Mouse (Mus musculus): Measurements from ENCODE around the gene Gm21830.

DNA sequence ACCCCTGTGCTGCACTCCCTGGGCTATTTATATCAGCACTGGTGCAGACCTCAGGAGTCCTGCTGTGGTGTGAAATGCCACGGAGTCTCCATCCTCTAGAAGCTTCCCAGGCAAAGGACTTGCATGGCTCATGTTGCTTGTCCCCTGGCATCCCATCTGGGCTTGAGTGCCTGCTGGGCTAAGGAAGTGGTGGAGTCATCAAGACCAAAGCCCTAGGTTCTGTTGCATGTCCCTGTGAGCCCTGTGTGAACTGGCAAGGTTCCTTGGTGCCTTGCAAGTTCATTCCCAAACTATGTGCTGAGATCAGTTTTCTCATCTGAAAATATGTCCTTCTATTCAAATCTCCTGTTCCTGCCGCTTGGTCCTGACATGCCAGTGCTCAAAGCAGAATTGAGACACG lies 67.5 kb downstream of the Gm21830 start:
- TF ChIP-seq CTCF (IDR thresholded peaks at IDR 0.05; ENCODE audit: low read depth) (no peak), EP300 (optimal IDR thresholded peaks at IDR 0.05) (no peak)

All from stomach, postnatal 0 days (tissue).